Mouse (Mus musculus) heart, postnatal 25 days (tissue): ENCODE results near the gene Henmt1. TPM values are rescaled to one million over a fixed set of nuclear protein-coding genes. Genes with fewer than 3 reads are reported as not detected.

Experiments
- DNase-seq: peaks from one replicate; pipeline ENCODE4 v3.0.0; 2022; ENCODE audit warnings: low spot score
- intact Hi-C: fragments of 180-260 bp; cut with DNase I; formaldehyde crosslinking; loops from one replicate; pipeline ENCODE4 v1.15.1; 2025
- total RNA-seq, 2 experiments: library from RNA; stranded (reverse); gene quantifications; 2 replicates each; pipeline ENCODE4 v1.2.3; 2021

Henmt1 gene
- total RNA-seq, 2 experiments from 2014 or later = not detected

DNA sequence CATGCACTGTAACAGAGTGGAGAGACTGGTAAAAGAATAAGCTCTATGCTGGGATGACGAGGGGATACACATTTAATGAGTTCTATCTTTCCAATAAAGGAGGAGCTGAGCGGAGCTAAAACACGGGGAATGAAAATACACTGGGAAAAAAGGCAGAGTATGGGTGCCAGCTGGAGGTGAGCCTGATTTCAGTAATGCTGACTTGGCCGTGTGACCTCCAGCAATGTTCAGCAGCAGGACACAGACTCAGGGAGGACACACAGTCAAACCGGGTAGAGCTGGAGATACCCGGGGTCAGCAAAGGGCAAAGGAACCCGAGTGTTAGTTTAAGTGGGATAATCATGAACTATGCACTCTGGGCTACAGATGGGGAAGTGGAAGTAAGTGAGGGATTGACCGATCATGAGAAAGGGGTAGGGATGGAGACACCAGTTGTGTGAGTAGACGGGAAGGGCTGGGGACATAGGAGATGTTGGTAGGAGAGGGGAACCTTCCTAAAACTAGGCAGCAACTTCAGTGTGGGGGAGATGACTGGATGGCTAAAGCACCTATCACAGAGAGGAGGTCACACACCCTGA is 50.4 kb downstream of the Henmt1 start:
- DNase-seq = peak; percentile 16
- intact Hi-C loops = no loop called here

DNA sequence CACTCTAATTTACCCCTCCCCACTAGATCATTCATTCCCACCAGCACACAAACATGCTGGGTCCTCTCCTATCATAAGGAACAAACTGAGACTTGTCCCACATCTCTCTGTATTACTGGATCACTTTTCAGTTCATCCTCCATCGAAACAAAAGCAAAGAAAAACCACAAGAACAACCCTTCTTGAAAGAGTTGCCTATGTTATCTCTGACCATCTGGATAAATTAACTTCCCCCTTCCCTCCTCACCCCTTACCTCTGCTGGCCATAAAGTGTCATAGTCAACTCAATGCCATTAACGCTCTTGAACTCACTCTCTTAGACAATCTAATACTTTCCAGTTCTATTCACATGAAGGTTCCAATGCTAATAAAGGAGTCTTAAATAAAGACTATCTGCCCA is 54.8 kb downstream of the Henmt1 start:
- intact Hi-C loops = no loop called here
- no peak for DNase-seq

DNA sequence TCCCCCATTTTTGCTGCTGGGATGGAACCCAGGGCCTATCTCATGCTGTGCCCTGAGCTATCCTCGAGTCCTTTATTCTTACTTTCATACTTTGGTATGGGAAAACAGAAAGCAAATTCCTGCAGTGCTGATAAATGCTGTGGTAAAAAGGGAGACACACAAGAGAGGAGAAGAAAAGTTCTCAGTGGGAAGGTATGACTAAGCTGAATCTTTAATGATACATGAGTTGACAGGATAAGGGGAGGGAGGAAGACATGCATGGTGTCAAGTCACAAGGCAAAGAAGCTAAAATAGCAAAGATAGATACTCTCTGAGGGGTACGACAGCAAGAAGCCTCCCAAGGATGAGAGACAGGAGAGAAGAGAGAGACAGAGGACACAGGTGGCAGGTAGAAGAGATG is 55.7 kb downstream of the Henmt1 start:
- no peak for DNase-seq
- intact Hi-C loops = no loop called here

DNA sequence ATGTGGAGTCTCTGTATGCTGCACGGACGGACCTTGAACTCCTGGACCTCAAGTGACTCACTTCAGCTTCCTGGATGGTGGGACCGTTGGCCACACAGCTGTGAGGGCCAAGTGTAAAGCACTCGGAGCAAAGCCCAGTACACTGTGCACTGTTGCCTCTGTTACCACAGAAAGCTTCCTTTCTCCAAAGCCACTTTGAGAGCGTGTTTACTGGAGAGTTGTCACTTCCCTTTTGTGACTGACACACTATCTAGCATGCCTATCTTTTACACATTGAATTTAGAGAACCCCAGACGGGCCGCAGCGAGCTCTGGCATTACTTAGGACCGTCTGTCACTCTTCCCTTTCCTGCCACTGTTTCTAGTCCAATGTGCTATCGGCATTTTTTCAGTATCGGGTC is 57.6 kb downstream of the Henmt1 start:
- DNase-seq = no peak

DNA sequence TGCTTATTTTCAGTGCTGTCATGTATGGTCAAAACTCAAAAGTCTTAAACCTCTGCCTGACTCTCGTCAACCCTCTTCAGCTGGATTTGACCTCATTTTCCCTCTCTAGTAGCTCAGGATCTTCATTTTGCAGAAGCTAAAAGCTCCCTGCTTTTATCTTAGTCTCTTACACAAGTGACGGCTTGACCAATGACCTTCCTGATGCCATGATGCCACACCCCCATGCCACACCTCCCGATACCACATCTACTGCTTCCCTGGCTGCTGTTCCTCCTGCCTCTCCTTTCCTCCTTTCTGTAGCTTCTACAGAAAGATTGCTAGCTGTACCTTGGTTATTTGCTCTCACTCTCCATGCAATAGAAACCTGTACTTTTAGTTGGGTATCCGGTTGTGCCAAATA is 58.1 kb downstream of the Henmt1 start:
- intact Hi-C loops = no loop called here

More for the DNA sequence above, 57.6 kb downstream of the Henmt1 start:
- intact Hi-C loops = no loop called here

DNA sequence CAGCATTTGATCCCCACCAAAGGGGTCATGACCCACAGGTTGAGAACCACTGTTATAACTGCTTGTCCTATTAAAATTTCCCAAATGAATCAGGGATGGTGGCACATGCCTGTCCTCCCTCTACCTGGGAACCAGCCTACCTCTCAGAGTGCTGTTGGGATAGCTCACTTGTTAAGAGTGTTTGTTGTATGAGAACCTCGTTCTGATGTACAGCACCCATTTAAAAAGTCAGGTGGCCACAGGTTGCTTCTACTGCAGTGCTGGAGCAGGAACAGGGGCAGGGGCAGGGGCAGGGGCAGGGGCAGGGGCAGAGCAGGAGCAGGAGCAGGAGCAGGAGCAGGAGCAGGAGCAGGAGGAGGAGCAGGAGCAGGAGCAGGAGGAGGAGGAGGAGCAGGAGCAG is 59.5 kb downstream of the Henmt1 start:
- intact Hi-C loops = no loop called here
- DNase-seq = no peak

More for the DNA sequence above, 58.1 kb downstream of the Henmt1 start:
- DNase-seq = no peak

DNA sequence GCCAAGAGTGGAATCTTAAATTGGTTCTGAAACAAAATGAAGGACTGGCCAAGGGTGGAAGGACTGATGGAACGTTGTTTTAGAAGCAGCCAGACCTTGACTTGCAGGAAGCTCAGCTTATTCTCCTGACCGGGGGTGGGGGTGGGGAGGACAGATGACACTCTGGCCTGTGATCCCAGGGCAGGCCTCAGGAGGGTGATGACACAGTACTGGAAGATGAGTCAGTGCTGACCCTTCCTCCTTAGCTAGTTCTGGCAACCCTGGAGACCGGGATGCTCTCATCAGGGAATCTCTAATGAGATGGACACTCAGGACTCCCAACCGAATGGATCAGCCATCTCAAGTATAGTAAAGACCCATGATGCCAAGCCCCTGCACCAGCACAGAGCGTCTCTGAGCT is 66.1 kb downstream of the Henmt1 start:
- DNase-seq = no peak
- intact Hi-C loops = no loop called here

DNA sequence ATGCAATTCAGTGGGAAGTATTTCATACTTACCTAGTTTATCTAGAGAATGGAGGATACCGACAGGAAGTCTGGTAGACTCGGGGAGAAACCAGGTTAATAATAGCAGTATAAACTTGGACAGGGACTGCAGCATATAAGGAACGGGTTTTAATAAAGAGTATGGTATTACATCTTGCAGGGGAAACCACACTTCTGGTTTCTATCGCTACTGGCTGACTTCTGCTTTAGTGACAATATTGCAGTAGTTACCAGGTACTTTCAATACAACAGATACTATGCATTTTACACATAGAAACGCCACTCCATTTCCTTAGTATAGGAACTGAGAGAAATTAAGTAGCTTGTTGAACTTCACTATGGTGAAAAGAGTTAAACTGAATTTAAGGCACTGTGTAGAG is 68.5 kb downstream of the Henmt1 start:
- no peak for DNase-seq
- intact Hi-C loops = no loop called here

Other genes starting within 250 kb of the Henmt1 start
- gene Gpsm2, start 217.6 kb upstream of the Henmt1 start, total RNA-seq = 1 to 10 TPM; 2.1 to 2.5 TPM
- not detected for gene Aknad1, start 200.2 kb upstream of the Henmt1 start, total RNA-seq
- 10 to 100 TPM; 23.4 to 23.9 TPM for gene Stxbp3, start 99.3 kb upstream of the Henmt1 start, total RNA-seq
- gene Fndc7, start 49.9 kb upstream of the Henmt1 start, total RNA-seq = under 1 TPM in 1 of 2 experiments, not detected in 1; 0.05 TPM
- 10 to 100 TPM; 18.8 to 20.6 TPM for gene Prpf38b, start 28.1 kb upstream of the Henmt1 start, total RNA-seq
- gene Gm9857, start 572 bp downstream of the Henmt1 start, total RNA-seq = not detected
- 10 to 100 TPM; 10.8 to 13.5 TPM for gene Fam102b, start 87.7 kb downstream of the Henmt1 start, total RNA-seq
- not detected for gene Slc25a54, start 140.6 kb downstream of the Henmt1 start, total RNA-seq
- 1 to 10 TPM; 6.1 to 6.7 TPM for gene Slc25a24, start 183.3 kb downstream of the Henmt1 start, total RNA-seq